Comparison of ENCODE assay signal across 17 mouse cellular contexts in the genomic region with DNA sequence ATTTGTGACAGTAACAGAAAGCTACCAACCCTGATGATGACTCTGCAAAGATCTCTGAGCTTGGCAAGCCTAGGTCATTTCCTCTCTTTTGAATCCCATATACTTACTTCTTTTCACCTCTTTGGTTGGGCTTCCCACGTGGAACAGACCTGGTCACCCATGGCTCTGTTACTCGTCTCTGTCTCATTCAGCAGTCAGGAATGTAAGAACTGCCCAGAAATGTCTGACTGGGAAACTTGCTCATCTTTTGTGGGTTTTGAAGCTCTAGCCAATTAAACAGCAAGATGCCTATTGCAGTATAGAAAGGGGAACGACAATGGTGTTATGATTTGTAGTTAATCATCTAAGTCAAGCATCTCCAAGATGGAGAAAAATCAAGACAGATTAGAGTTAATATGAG.
"Had no signal": no experiment of that assay in that cellular context is flagged by ENCODE, and none has a peak within 500 bp of the region (broad histone marks: within the 10 kb centered on the region; RNA-seq: fewer than 3 reads in every experiment).

No protein-coding gene starts in this region.

- H3K4me1 ChIP-seq: megakaryocyte, embryonic 14.5 days; midbrain, embryonic 13.5 days; midbrain, embryonic 15.5 days; neural tube, embryonic 12.5 days; stomach, embryonic 15.5 days had no signal

- H3K27me3 ChIP-seq: lung, embryonic 15.5 days; midbrain, embryonic 13.5 days; midbrain, embryonic 15.5 days; neural tube, embryonic 12.5 days; stomach, embryonic 15.5 days had no signal

- H3K4me3 ChIP-seq: lung, embryonic 15.5 days; megakaryocyte, embryonic 14.5 days; midbrain, embryonic 13.5 days; midbrain, embryonic 15.5 days; neural tube, embryonic 12.5 days; stomach, embryonic 15.5 days had no signal

- H3K27ac ChIP-seq: lung, embryonic 15.5 days; macrophage; midbrain, embryonic 13.5 days; midbrain, embryonic 15.5 days; neural tube, embryonic 12.5 days; stomach, embryonic 15.5 days; stomach, postnatal 0 days had no signal

- DNase-seq: liver, postnatal 0 days; lung, adult 2 months; lung, postnatal 14 days; lung, postnatal 36 days; right cerebral cortex, postnatal 14 days; thymus, adult 2 months; thymus, postnatal 25 days had no signal

- H3K9ac ChIP-seq: liver, postnatal 0 days; lung, embryonic 15.5 days; midbrain, embryonic 13.5 days; midbrain, embryonic 15.5 days; neural tube, embryonic 12.5 days; stomach, embryonic 15.5 days had no signal

- ATAC-seq: liver, postnatal 0 days; lung, postnatal 0 days; midbrain, embryonic 13.5 days; midbrain, embryonic 15.5 days had no signal

- H3K9me3 ChIP-seq: lung, embryonic 15.5 days; midbrain, embryonic 13.5 days; midbrain, embryonic 15.5 days; neural tube, embryonic 12.5 days; stomach, embryonic 15.5 days had no signal

- H3K4me2 ChIP-seq: lung, embryonic 15.5 days; midbrain, embryonic 11.5 days; midbrain, embryonic 13.5 days; midbrain, embryonic 15.5 days; neural tube, embryonic 12.5 days; stomach, embryonic 15.5 days had no signal

- H3K36me3 ChIP-seq: lung, embryonic 15.5 days; midbrain, embryonic 13.5 days; midbrain, embryonic 15.5 days; neural tube, embryonic 12.5 days; stomach, embryonic 15.5 days had no signal
